Mouse (Mus musculus) embryonic facial prominence, embryonic 15.5 days (tissue): ENCODE data around the gene Dlg3. TPM values are rescaled to one million over a fixed set of nuclear protein-coding genes. Genes with fewer than 3 reads are reported as not detected.

Source experiments
- ATAC-seq: fragments of 200-750 bp; cut with Nextera tagmentation; 2 replicates; pipeline ENCODE4 v1.8.0; 2017; ENCODE audit warnings: low read depth, moderate TSS enrichment; ENCODE audit not compliant: insufficient number of reproducible peaks, low FRiP score, low TSS enrichment
- H3K27ac ChIP-seq: fragments of 300-500 bp; sonication (generic); replicated peaks from 2 replicates; pipeline ENCODE4 v1.5.1; 2015; ENCODE audit warnings: mild to moderate bottlenecking, inconsistent platforms
- H3K27me3 ChIP-seq: fragments of 300-500 bp; sonication (generic); 2 replicates; pipeline ENCODE4 v1.6.1; 2015; ENCODE audit warnings: inconsistent platforms
- H3K36me3 ChIP-seq: fragments of 300-500 bp; sonication (generic); 2 replicates; pipeline ENCODE4 v1.6.1; 2015; ENCODE audit warnings: mild to moderate bottlenecking, inconsistent platforms
- H3K4me1 ChIP-seq: fragments of 300-500 bp; sonication (generic); 2 replicates; pipeline ENCODE4 v1.6.1; 2015; ENCODE audit warnings: inconsistent platforms
- H3K4me2 ChIP-seq: fragments of 300-500 bp; sonication (generic); replicated peaks from 2 replicates; pipeline ENCODE4 v1.6.1; 2015; ENCODE audit warnings: mild to moderate bottlenecking, inconsistent platforms
- H3K4me3 ChIP-seq: fragments of 300-500 bp; sonication (generic); replicated peaks from 2 replicates; pipeline ENCODE4 v1.5.1; 2015; ENCODE audit warnings: mild to moderate bottlenecking, inconsistent platforms
- H3K9ac ChIP-seq: fragments of 300-500 bp; sonication (generic); 2 replicates; pipeline ENCODE4 v1.6.1; 2015; ENCODE audit warnings: inconsistent platforms
- H3K9me3 ChIP-seq: fragments of 300-500 bp; sonication (generic); replicated peaks from 2 replicates; pipeline ENCODE4 v1.6.1; 2016; ENCODE audit warnings: inconsistent platforms
- WGBS: fragments of 180-500 bp; shearing (Covaris S2); methylation state at CpG from one replicate; pipeline ENCODE4 v1.1.7; 2015; 5-methylcytosine and 5-hydroxymethylcytosine counted together
- polyA plus RNA-seq: library from polyadenylated mRNA; unstranded; fragments of >200 nt; fragmentation: Nextera tagmentation; extraction: Ambion mirVana; gene quantifications from 2 replicates; pipeline ENCODE4 v1.2.1, GENCODE M21; 2015

Dlg3 gene
- 3.6 and 4.8 TPM in 2 replicates for polyA plus RNA-seq

- no peak for ATAC-seq
- no peak within 1 kb of the TSS for H3K9ac ChIP-seq
- peak within 1 kb of the TSS; percentile 44 for H3K4me3 ChIP-seq
- H3K27me3 ChIP-seq = peaks cover 14% of the 10 kb centered on the region
- H3K36me3 ChIP-seq = no peaks in the 10 kb centered on the region
- no peak within 1 kb of the TSS for H3K27ac ChIP-seq
- WGBS = 15% methylated on average over 26 of the region's 26 CpGs
- no peaks in the 10 kb centered on the region for H3K9me3 ChIP-seq
- H3K4me1 ChIP-seq = 0 out of 2 replicates have a peak, but pooled peaks cover 7% of the 10 kb centered on the region
- peak within 1 kb of the TSS; percentile 83 for H3K4me2 ChIP-seq
These were observed at the start of gene Dlg3 for GRCm38 (mm10) chrX:100767181-100767884. Dlg3 (plus strand) TSS chrX:100767722.

- Histone ChIP-seq H3K27ac (no peak overlapping the region), H3K36me3 (no peaks in the 10 kb centered on the region), H3K27me3 (peaks cover 12% of the 10 kb centered on the region), H3K9ac (no peak overlapping the region), H3K4me2 (no peak overlapping the region), H3K9me3 (no peaks in the 10 kb centered on the region), H3K4me1 (peaks cover 12% of the 10 kb centered on the region; the same call in 1 of the 2 replicates), H3K4me3 (no peak overlapping the region)
- ATAC-seq = no peak
- 25% methylated on average over 1 of the region's 1 CpGs for WGBS
These were observed 38.6 kb upstream of the Dlg3 start for GRCm38 (mm10) chrX:100728947-100729346.

GRCm38 (mm10) chrX:100729665-100730188 is 37.8 kb upstream of the Dlg3 start, which contains the start of gene Gdpd2:
Gdpd2 (plus strand) TSS chrX:100729873.
- H3K9ac ChIP-seq = no peak within 1 kb of the TSS
- 31% methylated on average over 8 of the region's 8 CpGs for WGBS
- no peak within 1 kb of the TSS for H3K27ac ChIP-seq
- peak within 1 kb of the TSS; percentile 24 for H3K4me3 ChIP-seq
- peaks cover 12% of the 10 kb centered on the region for H3K27me3 ChIP-seq
- peaks cover 12% of the 10 kb centered on the region; the same call in 1 of the 2 replicates for H3K4me1 ChIP-seq
- H3K36me3 ChIP-seq = no peaks in the 10 kb centered on the region
- ATAC-seq = peak; percentile 39; the same call in 1 of the 2 replicates
- no peaks in the 10 kb centered on the region for H3K9me3 ChIP-seq
- peak within 1 kb of the TSS; percentile 37 for H3K4me2 ChIP-seq

- peak overlapping the region; percentile 24 for H3K4me3 ChIP-seq
- ATAC-seq = no peak
- WGBS = 38% methylated on average over 8 of the region's 8 CpGs
These were observed 37.3 kb upstream of the Dlg3 start for GRCm38 (mm10) chrX:100730266-100730665.

GRCm38 (mm10) chrX:100734359-100734758 is 33.2 kb upstream of the Dlg3 start:
- WGBS = 70% methylated on average over 7 of the region's 7 CpGs
- Histone ChIP-seq H3K4me2 (no peak overlapping the region), H3K9me3 (no peaks in the 10 kb centered on the region), H3K4me3 (no peak overlapping the region), H3K27ac (no peak overlapping the region), H3K4me1 (peaks cover 9% of the 10 kb centered on the region; the same call in 1 of the 2 replicates), H3K36me3 (no peaks in the 10 kb centered on the region), H3K27me3 (peaks cover 21% of the 10 kb centered on the region), H3K9ac (no peak overlapping the region)
- ATAC-seq = no peak

More at GRCm38 (mm10) chrX:100730266-100730665, 37.3 kb upstream of the Dlg3 start:
- H3K27ac ChIP-seq = no peak overlapping the region
- peaks cover 12% of the 10 kb centered on the region for H3K27me3 ChIP-seq
- H3K36me3 ChIP-seq = no peaks in the 10 kb centered on the region
- no peak overlapping the region for H3K9ac ChIP-seq
- H3K9me3 ChIP-seq = no peaks in the 10 kb centered on the region
- peaks cover 12% of the 10 kb centered on the region; the same call in 1 of the 2 replicates for H3K4me1 ChIP-seq
- H3K4me2 ChIP-seq = peak overlapping the region; percentile 37

- H3K27ac ChIP-seq = no peak overlapping the region
- no peak for ATAC-seq
- no peaks in the 10 kb centered on the region for H3K36me3 ChIP-seq
- H3K27me3 ChIP-seq = peaks cover 11% of the 10 kb centered on the region; the same call in 1 of the 2 replicates
- WGBS = 23% methylated on average over 14 of the region's 14 CpGs
- peak overlapping the region; percentile 35 for H3K4me3 ChIP-seq
- no peaks in the 10 kb centered on the region for H3K9me3 ChIP-seq
- peak overlapping the region; percentile 49 for H3K4me2 ChIP-seq
- no peak overlapping the region for H3K9ac ChIP-seq
- no peaks in the 10 kb centered on the region for H3K4me1 ChIP-seq
These were observed 28.6 kb upstream of the Dlg3 start for GRCm38 (mm10) chrX:100738918-100739317.

GRCm38 (mm10) chrX:100739443-100739842 is 28.1 kb upstream of the Dlg3 start:
- Histone ChIP-seq H3K4me3 (peak overlapping the region; percentile 35), H3K27ac (no peak overlapping the region), H3K9me3 (no peaks in the 10 kb centered on the region), H3K9ac (no peak overlapping the region), H3K27me3 (peaks cover 11% of the 10 kb centered on the region; the same call in 1 of the 2 replicates), H3K4me1 (no peaks in the 10 kb centered on the region), H3K36me3 (no peaks in the 10 kb centered on the region), H3K4me2 (peak overlapping the region; percentile 49)
- no peak for ATAC-seq
- 22% methylated on average over 10 of the region's 10 CpGs for WGBS

GRCm38 (mm10) chrX:100740785-100741184 is 26.7 kb upstream of the Dlg3 start:
- Histone ChIP-seq H3K4me2 (no peak overlapping the region), H3K4me3 (no peak overlapping the region), H3K9me3 (no peaks in the 10 kb centered on the region), H3K36me3 (no peaks in the 10 kb centered on the region), H3K27me3 (peaks cover 11% of the 10 kb centered on the region; the same call in 1 of the 2 replicates), H3K4me1 (no peaks in the 10 kb centered on the region), H3K27ac (no peak overlapping the region), H3K9ac (no peak overlapping the region)
- WGBS = 54% methylated on average over 6 of the region's 6 CpGs
- no peak for ATAC-seq

- ATAC-seq = no peak
- H3K4me2 ChIP-seq = no peak overlapping the region
- WGBS = 15% methylated on average over 10 of the region's 10 CpGs
- H3K9me3 ChIP-seq = no peaks in the 10 kb centered on the region
- H3K9ac ChIP-seq = no peak overlapping the region
- H3K4me3 ChIP-seq = no peak overlapping the region
- H3K4me1 ChIP-seq = no peaks in the 10 kb centered on the region
- H3K36me3 ChIP-seq = no peaks in the 10 kb centered on the region
- H3K27ac ChIP-seq = no peak overlapping the region
- H3K27me3 ChIP-seq = peaks cover 11% of the 10 kb centered on the region; the same call in 1 of the 2 replicates
These were observed 25.6 kb upstream of the Dlg3 start for GRCm38 (mm10) chrX:100741940-100742339.

- H3K9ac ChIP-seq = no peak overlapping the region
- no peaks in the 10 kb centered on the region for H3K36me3 ChIP-seq
- no peak overlapping the region for H3K4me2 ChIP-seq
- no peak overlapping the region for H3K4me3 ChIP-seq
- WGBS = 82% methylated on average over 6 of the region's 6 CpGs
- no peak overlapping the region for H3K27ac ChIP-seq
- no peak for ATAC-seq
- H3K9me3 ChIP-seq = no peaks in the 10 kb centered on the region
- H3K27me3 ChIP-seq = peaks cover 14% of the 10 kb centered on the region
- H3K4me1 ChIP-seq = 0 out of 2 replicates have a peak, but pooled peaks cover 7% of the 10 kb centered on the region
These were observed 1.7 kb upstream of the Dlg3 start for GRCm38 (mm10) chrX:100765855-100766254.

- no peaks in the 10 kb centered on the region for H3K9me3 ChIP-seq
- H3K9ac ChIP-seq = no peak overlapping the region
- no peak overlapping the region for H3K27ac ChIP-seq
- peaks cover 14% of the 10 kb centered on the region for H3K27me3 ChIP-seq
- H3K4me1 ChIP-seq = 0 out of 2 replicates have a peak, but pooled peaks cover 7% of the 10 kb centered on the region
- no peaks in the 10 kb centered on the region for H3K36me3 ChIP-seq
- peak overlapping the region; percentile 83 for H3K4me2 ChIP-seq
- peak; percentile 11; the same call in 1 of the 2 replicates for ATAC-seq
- peak overlapping the region; percentile 44 for H3K4me3 ChIP-seq
- WGBS = 31% methylated on average over 18 of the region's 36 CpGs
These were observed 534 bp downstream of the Dlg3 start for GRCm38 (mm10) chrX:100767885-100768626.
